Mouse (Mus musculus): ENCODE results near the gene Csf2ra. TPM values are rescaled to one million over a fixed set of nuclear protein-coding genes. Genes with fewer than 3 reads are reported as not detected.
"Not testable (repeated sequence)": the region's sequence is repeated elsewhere in the genome, so short reads cannot be mapped to it uniquely, and the experiment has no call there.

Gene Csf2ra
- 37.9 and 40.1 TPM in 2 replicates for polyA plus RNA-seq (2016; fragmentation: Nextera tagmentation; extraction: Ambion mirVana)

- no peaks in the 10 kb centered on the region for H3K36me3 ChIP-seq
- ATAC-seq (ENCODE audit: low FRiP score, low read depth), result no peak
- peak within 1 kb of the TSS; percentile 52 for H3K4me3 ChIP-seq
- peak within 1 kb of the TSS; percentile 58 for H3K4me2 ChIP-seq (replicated peaks)
- H3K4me1 ChIP-seq, result no peaks in the 10 kb centered on the region; the same call in 1 of the 2 replicates
- WGBS, result 59% methylated on average over 36 of the region's 36 CpGs
- H3K9ac ChIP-seq (replicated peaks), result peak within 1 kb of the TSS; percentile 34; the same call in 1 of the 2 replicates
- H3K27me3 ChIP-seq, result peaks cover 5% of the 10 kb centered on the region; the same call in 1 of the 2 replicates
- H3K27ac ChIP-seq (replicated peaks), result peak within 1 kb of the TSS; percentile 74
- no peaks in the 10 kb centered on the region for H3K9me3 ChIP-seq
Observed at GRCm38 (mm10) chr19:61227941-61228701, at the start of gene Csf2ra. Gene Csf2ra, minus strand, starts transcription at chr19:61228429.

GRCm38 (mm10) chr19:61275446-61275845, 47.2 kb upstream of the Csf2ra start:
- whole genome bisulfite sequencing, result 98% methylated on average over 1 of the region's 1 CpGs
- H3K27me3 ChIP-seq, result no peaks in the 10 kb centered on the region
- no peaks in the 10 kb centered on the region for H3K4me1 ChIP-seq
- H3K4me3 ChIP-seq, result no peak overlapping the region
- no peak overlapping the region for H3K9ac ChIP-seq (replicated peaks)
- no peak overlapping the region for H3K4me2 ChIP-seq (replicated peaks)
- H3K27ac ChIP-seq (replicated peaks), result no peak overlapping the region
- no peaks in the 10 kb centered on the region for H3K36me3 ChIP-seq
- no peak for ATAC-seq (ENCODE audit: low FRiP score, low read depth)
- no peaks in the 10 kb centered on the region for H3K9me3 ChIP-seq

DNA sequence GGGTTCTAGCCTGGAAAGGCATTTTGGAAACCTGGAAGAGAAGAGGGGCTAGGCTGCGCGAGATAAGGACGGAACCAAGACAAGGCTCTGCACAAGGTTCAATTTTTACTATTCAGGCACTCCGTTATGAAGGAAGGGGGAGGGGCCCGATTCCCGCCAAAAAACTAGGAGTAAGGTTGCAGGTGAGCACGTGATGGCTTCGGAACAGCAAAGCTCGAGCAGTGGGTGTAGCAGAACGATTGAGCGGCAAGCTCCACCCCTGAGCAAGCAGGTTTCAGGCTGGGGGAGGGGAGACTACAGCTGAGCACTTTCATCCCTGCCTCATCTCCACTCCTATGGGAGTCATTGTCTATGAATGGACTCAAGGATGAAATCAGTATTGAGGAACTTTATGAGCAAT, 40.9 kb upstream of the Csf2ra start:
- H3K36me3 ChIP-seq; H3K27ac ChIP-seq (replicated peaks); H3K27me3 ChIP-seq; H3K4me2 ChIP-seq (replicated peaks); ATAC-seq (ENCODE audit: low FRiP score, low read depth); H3K4me1 ChIP-seq; H3K9ac ChIP-seq (replicated peaks); H3K9me3 ChIP-seq; H3K4me3 ChIP-seq: not testable (repeated sequence)
- 38% methylated on average over 11 of the region's 11 CpGs for WGBS

DNA sequence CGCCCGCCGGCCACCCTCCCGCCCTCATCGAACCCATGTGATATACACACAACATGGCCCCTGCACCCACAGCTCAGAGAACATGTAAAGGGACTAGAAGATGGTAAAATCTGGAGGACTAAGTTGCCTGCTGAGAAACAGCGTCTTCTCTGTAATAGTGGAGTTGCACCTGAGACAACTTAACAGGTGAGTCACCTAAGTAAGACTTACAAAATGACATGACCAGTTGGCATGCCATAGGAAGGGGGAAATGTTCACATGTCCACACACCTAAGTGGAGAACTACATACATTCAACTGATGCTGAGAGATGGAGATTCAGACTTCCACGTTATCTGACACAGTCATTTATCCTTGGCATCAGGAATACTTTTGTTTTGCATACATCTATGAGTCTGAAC, 38.9 kb upstream of the Csf2ra start:
- 23% methylated on average over 7 of the region's 7 CpGs for WGBS
- no peaks in the 10 kb centered on the region for H3K27me3 ChIP-seq
- no peak overlapping the region for H3K4me3 ChIP-seq
- no peak overlapping the region for H3K27ac ChIP-seq (replicated peaks)
- no peaks in the 10 kb centered on the region for H3K36me3 ChIP-seq
- no peak overlapping the region for H3K9ac ChIP-seq (replicated peaks)
- ATAC-seq (ENCODE audit: low FRiP score, low read depth), result no peak
- no peaks in the 10 kb centered on the region for H3K9me3 ChIP-seq
- H3K4me1 ChIP-seq, result no peaks in the 10 kb centered on the region
- no peak overlapping the region for H3K4me2 ChIP-seq (replicated peaks)

GRCm38 (mm10) chr19:61266651-61267050, 38.4 kb upstream of the Csf2ra start:
- ATAC-seq (ENCODE audit: low FRiP score, low read depth), result no peak
- H3K4me2 ChIP-seq (replicated peaks), result no peak overlapping the region
- H3K9ac ChIP-seq (replicated peaks), result no peak overlapping the region
- WGBS, result 4% methylated on average over 25 of the region's 26 CpGs
- no peaks in the 10 kb centered on the region for H3K4me1 ChIP-seq
- H3K27ac ChIP-seq (replicated peaks), result no peak overlapping the region
- no peak overlapping the region for H3K4me3 ChIP-seq
- H3K27me3 ChIP-seq, result no peaks in the 10 kb centered on the region
- no peaks in the 10 kb centered on the region for H3K36me3 ChIP-seq
- no peaks in the 10 kb centered on the region for H3K9me3 ChIP-seq

DNA sequence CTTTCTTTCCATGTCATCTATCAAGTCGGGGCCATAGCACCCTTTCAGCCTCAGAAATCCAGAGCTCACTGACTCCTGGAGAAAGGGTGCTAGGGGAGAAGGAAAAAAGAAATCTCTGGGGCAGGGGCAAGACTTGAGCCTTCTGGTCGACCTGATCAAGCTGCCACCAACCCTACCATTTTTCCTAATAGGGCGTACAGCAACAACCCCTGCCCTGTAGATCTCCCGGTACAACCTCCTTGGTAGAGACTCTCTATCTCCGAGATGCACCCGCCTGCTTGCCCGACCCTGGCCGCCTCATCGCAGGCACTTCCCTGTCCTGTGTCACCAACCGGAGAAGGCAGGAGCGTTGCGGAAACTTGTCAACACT, 38.0 kb upstream of the Csf2ra start:
- Histone ChIP-seq H3K27me3 (no peaks in the 10 kb centered on the region), H3K9ac (replicated peaks) (no peak overlapping the region; the same call in 1 of the 2 replicates), H3K36me3 (no peaks in the 10 kb centered on the region), H3K4me3 (no peak overlapping the region), H3K9me3 (no peaks in the 10 kb centered on the region), H3K4me2 (replicated peaks) (no peak overlapping the region), H3K4me1 (no peaks in the 10 kb centered on the region), H3K27ac (replicated peaks) (peak overlapping the region; percentile 3; the same call in 1 of the 2 replicates)
- no peak for ATAC-seq (ENCODE audit: low FRiP score, low read depth)
- 3% methylated on average over 12 of the region's 12 CpGs for WGBS

DNA sequence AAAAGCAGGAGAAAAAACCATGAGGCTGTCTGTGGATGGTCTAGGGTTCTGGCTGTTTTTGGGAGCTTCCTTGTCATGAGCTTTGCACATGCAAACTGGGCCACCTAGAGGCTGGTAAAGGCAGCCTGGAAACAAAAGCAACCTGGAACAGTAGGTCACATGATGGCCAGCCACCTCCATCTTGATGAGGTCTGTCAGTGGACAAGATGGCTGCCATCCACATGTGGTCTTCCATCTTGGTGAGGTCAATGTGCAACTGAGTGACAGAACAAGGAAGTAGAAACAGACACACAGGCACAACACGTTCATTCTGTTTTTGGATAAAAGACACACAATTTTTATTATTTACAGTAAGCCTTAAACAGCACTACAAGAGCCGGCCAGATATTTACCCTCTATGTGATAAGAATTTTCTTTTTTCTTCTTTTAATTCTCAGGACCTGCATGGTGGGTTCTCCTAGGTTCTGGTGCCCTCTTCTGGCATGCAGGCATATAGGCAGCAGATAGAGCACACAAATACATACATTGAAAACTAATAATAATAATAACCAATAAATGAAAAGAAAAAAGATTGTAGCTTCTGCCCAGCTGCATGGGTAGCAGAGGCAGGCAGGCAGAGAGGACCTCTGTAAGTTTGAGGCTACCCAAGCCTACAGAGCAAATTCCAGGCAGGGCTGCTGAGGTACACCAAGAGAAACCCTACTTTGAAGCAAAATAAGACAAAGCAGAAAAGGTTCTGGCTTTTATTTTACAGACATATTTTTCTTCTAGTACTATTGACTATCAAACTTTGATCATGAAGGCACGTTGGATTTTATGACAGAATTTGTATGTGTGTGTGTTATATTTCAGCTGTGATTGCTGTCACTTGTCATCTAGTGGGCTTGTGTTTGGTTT, 37.4 kb upstream of the Csf2ra start:
- ATAC-seq (ENCODE audit: low FRiP score, low read depth), result peak; percentile 19; the same call in 1 of the 2 replicates
- H3K27ac ChIP-seq (replicated peaks), result no peak overlapping the region; the same call in 1 of the 2 replicates
- no peaks in the 10 kb centered on the region for H3K36me3 ChIP-seq
- H3K4me1 ChIP-seq, result no peaks in the 10 kb centered on the region
- WGBS, result 31% methylated on average over 3 of the region's 3 CpGs
- no peaks in the 10 kb centered on the region for H3K27me3 ChIP-seq
- H3K9ac ChIP-seq (replicated peaks), result no peak overlapping the region; the same call in 1 of the 2 replicates
- H3K4me2 ChIP-seq (replicated peaks), result no peak overlapping the region
- H3K9me3 ChIP-seq, result no peaks in the 10 kb centered on the region
- H3K4me3 ChIP-seq, result no peak overlapping the region

DNA sequence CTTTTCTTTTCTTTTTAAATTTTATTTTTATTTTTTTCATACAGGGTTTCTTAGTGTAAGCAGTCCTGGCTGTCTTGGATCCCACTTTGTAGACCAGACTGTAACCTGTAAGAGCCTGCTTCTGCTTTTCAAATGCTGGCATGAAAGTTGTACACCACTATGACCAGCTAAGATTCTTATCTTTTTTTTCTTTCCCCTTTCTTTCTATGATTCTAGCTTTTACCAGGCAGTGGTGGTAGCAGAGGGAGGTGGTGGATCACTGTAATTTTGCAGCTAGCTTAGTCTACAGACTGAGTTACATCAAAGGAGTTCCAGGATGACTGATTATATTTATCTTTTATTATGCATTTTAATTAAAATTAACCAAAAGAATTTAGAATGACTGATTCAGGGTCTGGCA, 36.7 kb upstream of the Csf2ra start:
- H3K36me3 ChIP-seq, result no peaks in the 10 kb centered on the region
- no peak for ATAC-seq (ENCODE audit: low FRiP score, low read depth)
- H3K27ac ChIP-seq (replicated peaks), result no peak overlapping the region
- no peaks in the 10 kb centered on the region for H3K27me3 ChIP-seq
- no peak overlapping the region for H3K4me2 ChIP-seq (replicated peaks)
- no peaks in the 10 kb centered on the region for H3K4me1 ChIP-seq
- H3K4me3 ChIP-seq, result no peak overlapping the region
- H3K9me3 ChIP-seq, result no peaks in the 10 kb centered on the region
- H3K9ac ChIP-seq (replicated peaks), result no peak overlapping the region

DNA sequence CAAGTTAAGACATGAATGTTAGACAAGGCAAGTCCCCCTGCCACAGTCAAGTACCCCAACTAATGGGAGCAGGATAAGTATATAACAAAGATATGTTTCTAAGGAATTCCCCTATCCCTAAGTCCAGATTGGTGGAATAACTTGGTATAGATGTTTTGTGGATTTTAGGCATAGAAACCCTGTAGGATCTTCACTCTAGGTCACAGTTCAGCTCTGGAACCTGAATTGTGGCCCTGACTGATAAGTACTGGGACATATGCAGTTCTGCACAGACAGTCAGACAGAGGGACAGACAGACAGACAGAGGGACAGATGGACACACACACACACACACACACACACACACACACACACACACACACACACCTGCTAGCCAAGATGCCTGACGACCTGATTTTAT, 36.0 kb upstream of the Csf2ra start:
- no peaks in the 10 kb centered on the region for H3K9me3 ChIP-seq
- H3K4me3 ChIP-seq, result no peak overlapping the region
- H3K9ac ChIP-seq (replicated peaks), result no peak overlapping the region
- WGBS, result 88% methylated on average over 1 of the region's 1 CpGs
- H3K27ac ChIP-seq (replicated peaks), result no peak overlapping the region
- H3K4me1 ChIP-seq, result no peaks in the 10 kb centered on the region
- no peak for ATAC-seq (ENCODE audit: low FRiP score, low read depth)
- no peak overlapping the region for H3K4me2 ChIP-seq (replicated peaks)
- H3K36me3 ChIP-seq, result no peaks in the 10 kb centered on the region
- no peaks in the 10 kb centered on the region for H3K27me3 ChIP-seq

- 90% methylated on average over 1 of the region's 1 CpGs for WGBS
- no peak overlapping the region for H3K4me2 ChIP-seq (replicated peaks)
- H3K4me3 ChIP-seq, result no peak overlapping the region
- ATAC-seq (ENCODE audit: low FRiP score, low read depth), result no peak
- no peak overlapping the region for H3K27ac ChIP-seq (replicated peaks)
- no peaks in the 10 kb centered on the region for H3K4me1 ChIP-seq
- no peaks in the 10 kb centered on the region for H3K27me3 ChIP-seq
- no peaks in the 10 kb centered on the region for H3K36me3 ChIP-seq
- H3K9me3 ChIP-seq, result no peaks in the 10 kb centered on the region
- no peak overlapping the region for H3K9ac ChIP-seq (replicated peaks)
Observed at GRCm38 (mm10) chr19:61261241-61261640, 33.0 kb upstream of the Csf2ra start.

DNA sequence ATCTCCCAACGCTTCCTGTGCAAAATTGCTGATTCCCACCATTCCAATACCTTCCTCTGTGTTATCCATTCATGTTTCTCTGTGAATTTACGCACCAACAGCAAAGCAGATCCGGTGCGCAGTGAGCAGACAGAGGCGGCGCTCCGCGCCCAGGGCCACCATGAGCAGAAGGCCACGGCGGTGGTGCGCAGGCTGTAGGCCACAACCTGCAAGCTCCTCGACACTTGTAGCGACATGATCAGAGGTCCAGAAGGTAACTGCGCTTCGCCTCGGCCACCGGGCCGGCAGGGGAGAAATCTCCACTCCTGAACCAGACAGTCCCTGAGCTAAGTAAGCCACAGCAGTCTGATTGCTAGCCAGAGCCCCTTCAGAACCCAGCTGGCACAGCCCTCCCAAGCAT, 29.5 kb upstream of the Csf2ra start:
- WGBS, result 89% methylated on average over 18 of the region's 18 CpGs
- no peaks in the 10 kb centered on the region for H3K9me3 ChIP-seq
- no peak overlapping the region for H3K4me3 ChIP-seq
- H3K27ac ChIP-seq (replicated peaks), result no peak overlapping the region
- no peaks in the 10 kb centered on the region for H3K36me3 ChIP-seq
- no peak overlapping the region for H3K9ac ChIP-seq (replicated peaks)
- no peak overlapping the region for H3K4me2 ChIP-seq (replicated peaks)
- no peak for ATAC-seq (ENCODE audit: low FRiP score, low read depth)
- H3K4me1 ChIP-seq, result no peaks in the 10 kb centered on the region
- H3K27me3 ChIP-seq, result no peaks in the 10 kb centered on the region

DNA sequence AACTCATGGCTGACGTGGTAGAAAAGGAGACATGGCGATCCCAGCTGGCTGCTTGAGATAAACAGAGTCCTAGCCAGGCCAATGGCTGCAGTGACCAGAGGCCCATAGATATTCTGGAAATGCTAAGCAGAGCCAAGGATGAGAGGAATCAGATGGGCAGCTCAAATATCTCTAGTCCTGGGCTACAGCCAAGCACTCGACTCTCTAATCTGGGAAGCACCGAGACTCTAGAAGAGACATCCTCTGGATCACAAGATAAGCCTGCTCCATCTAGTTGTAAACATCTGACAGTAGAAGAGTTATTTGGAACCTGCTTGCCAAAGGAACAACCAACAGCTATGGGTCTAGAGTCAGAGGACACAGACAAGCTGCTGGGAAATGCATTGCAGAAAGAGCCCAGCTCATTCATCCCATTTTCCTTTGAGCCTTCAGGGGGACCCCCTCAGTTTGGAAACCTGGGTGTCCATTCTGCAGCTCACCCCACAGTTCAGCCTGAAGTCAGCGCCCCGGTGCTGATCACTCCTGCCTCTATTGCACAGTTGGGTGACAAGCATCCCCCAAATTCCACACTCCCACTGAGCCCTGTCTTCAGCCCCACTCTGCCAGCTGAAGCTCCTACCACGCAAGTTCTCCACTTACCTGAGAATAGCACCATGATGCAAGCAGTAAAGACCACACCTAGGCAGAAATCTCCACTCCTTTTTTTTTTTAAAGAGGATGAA, 28.1 kb upstream of the Csf2ra start:
- Histone ChIP-seq H3K27ac (replicated peaks) (no peak overlapping the region), H3K9ac (replicated peaks) (no peak overlapping the region), H3K27me3 (no peaks in the 10 kb centered on the region), H3K36me3 (no peaks in the 10 kb centered on the region), H3K4me2 (replicated peaks) (no peak overlapping the region), H3K4me1 (no peaks in the 10 kb centered on the region), H3K4me3 (no peak overlapping the region), H3K9me3 (no peaks in the 10 kb centered on the region)
- 94% methylated on average over 7 of the region's 7 CpGs for WGBS
- no peak for ATAC-seq (ENCODE audit: low FRiP score, low read depth)
